Mouse (Mus musculus): ENCODE results near the gene Pde7b.

The Pde7b gene

GRCm38 (mm10) chr10:20722651-20723520, 2.0 kb downstream of the Pde7b start:
- peak; percentile 50 for DNase-seq (ENCODE audit: low spot score)

- no peak for DNase-seq (ENCODE audit: low spot score)
Measured at GRCm38 (mm10) chr10:20719201-20719600, 5.7 kb downstream of the Pde7b start.

GRCm38 (mm10) chr10:20700633-20701032, 24.2 kb downstream of the Pde7b start:
- no peak for DNase-seq (ENCODE audit: low spot score)

- DNase-seq (ENCODE audit: low spot score): no peak
Measured at GRCm38 (mm10) chr10:20699874-20700273, 25.0 kb downstream of the Pde7b start.

GRCm38 (mm10) chr10:20695637-20696036, 29.2 kb downstream of the Pde7b start:
- DNase-seq (ENCODE audit: low spot score): no peak

- no peak for DNase-seq (ENCODE audit: low spot score)
Measured at GRCm38 (mm10) chr10:20690002-20690401, 34.9 kb downstream of the Pde7b start.

GRCm38 (mm10) chr10:20684151-20684550, 40.7 kb downstream of the Pde7b start:
- DNase-seq (ENCODE audit: low spot score): no peak

GRCm38 (mm10) chr10:20680986-20681385, 43.9 kb downstream of the Pde7b start:
- no peak for DNase-seq (ENCODE audit: low spot score)

GRCm38 (mm10) chr10:20675321-20675720, 49.6 kb downstream of the Pde7b start:
- DNase-seq (ENCODE audit: low spot score): no peak

- no peak for DNase-seq (ENCODE audit: low spot score)
Measured at GRCm38 (mm10) chr10:20673798-20674197, 51.1 kb downstream of the Pde7b start.

- DNase-seq (ENCODE audit: low spot score): no peak
Measured at GRCm38 (mm10) chr10:20672591-20672990, 52.3 kb downstream of the Pde7b start.

- DNase-seq (ENCODE audit: low spot score): no peak
Measured at GRCm38 (mm10) chr10:20671621-20672020, 53.3 kb downstream of the Pde7b start.

- no peak for DNase-seq (ENCODE audit: low spot score)
Measured at GRCm38 (mm10) chr10:20670541-20670940, 54.3 kb downstream of the Pde7b start.

- DNase-seq (ENCODE audit: low spot score): no peak
Measured at GRCm38 (mm10) chr10:20669467-20669866, 55.4 kb downstream of the Pde7b start.

- DNase-seq (ENCODE audit: low spot score): no peak
Measured at GRCm38 (mm10) chr10:20668577-20668976, 56.3 kb downstream of the Pde7b start.

GRCm38 (mm10) chr10:20666655-20667054, 58.2 kb downstream of the Pde7b start:
- DNase-seq (ENCODE audit: low spot score): no peak

- no peak for DNase-seq (ENCODE audit: low spot score)
Measured at GRCm38 (mm10) chr10:20662951-20663350, 61.9 kb downstream of the Pde7b start.

- no peak for DNase-seq (ENCODE audit: low spot score)
Measured at GRCm38 (mm10) chr10:20661684-20662083, 63.2 kb downstream of the Pde7b start.

GRCm38 (mm10) chr10:20659718-20660117, 65.2 kb downstream of the Pde7b start:
- no peak for DNase-seq (ENCODE audit: low spot score)

GRCm38 (mm10) chr10:20659268-20659667, 65.6 kb downstream of the Pde7b start:
- DNase-seq (ENCODE audit: low spot score): no peak

GRCm38 (mm10) chr10:20658716-20659115, 66.2 kb downstream of the Pde7b start:
- no peak for DNase-seq (ENCODE audit: low spot score)

- no peak for DNase-seq (ENCODE audit: low spot score)
Measured at GRCm38 (mm10) chr10:20657316-20658081, 67.4 kb downstream of the Pde7b start.

GRCm38 (mm10) chr10:20654590-20654989, 70.3 kb downstream of the Pde7b start:
- DNase-seq (ENCODE audit: low spot score): no peak

All from retina, embryonic 14.5 days (tissue).